Mouse (Mus musculus): ENCODE measurements at regions not wholly inside any gene's neighbourhood (a gene's known extent, or its start where the extent isn't known, plus 50 kb on each side); places are given as distances from the start of the nearest gene placed in this dataset.

GRCm38 (mm10) chr15:24275100-24275499, 1138.5 kb downstream of the Basp1 start:
- Histone ChIP-seq H3K27ac (ENCODE audit: low read length) (no peak overlapping the region), H3K9ac (ENCODE audit: low read depth, low read length) (no peak overlapping the region), H3K36me3 (ENCODE audit: control insufficient read depth, insufficient read depth, low read length) (no peaks in the 10 kb centered on the region), H3K4me3 (ENCODE audit: low read depth, low read length) (no peak overlapping the region), H3K27me3 (ENCODE audit: control insufficient read depth, insufficient read depth, low read depth, low read length) (no peaks in the 10 kb centered on the region), H3K4me2 (ENCODE audit: low read length) (no peak overlapping the region), H3K9me3 (replicated peaks; ENCODE audit: control insufficient read depth, low read length, poor library complexity, severe bottlenecking) (no peaks in the 10 kb centered on the region), H3K4me1 (ENCODE audit: control insufficient read depth, insufficient read depth, low read length) (no peaks in the 10 kb centered on the region)
- ATAC-seq, result no peak
- 67% methylated on average over 5 of the region's 5 CpGs for WGBS

- Histone ChIP-seq H3K9me3 (replicated peaks; ENCODE audit: control insufficient read depth, low read length, poor library complexity, severe bottlenecking) (no peaks in the 10 kb centered on the region), H3K27ac (ENCODE audit: low read length) (no peak overlapping the region), H3K4me2 (ENCODE audit: low read length) (no peak overlapping the region), H3K4me1 (ENCODE audit: control insufficient read depth, insufficient read depth, low read length) (no peaks in the 10 kb centered on the region), H3K9ac (ENCODE audit: low read depth, low read length) (no peak overlapping the region), H3K4me3 (ENCODE audit: low read depth, low read length) (no peak overlapping the region), H3K27me3 (ENCODE audit: control insufficient read depth, insufficient read depth, low read depth, low read length) (no peaks in the 10 kb centered on the region), H3K36me3 (ENCODE audit: control insufficient read depth, insufficient read depth, low read length) (no peaks in the 10 kb centered on the region)
- no peak for ATAC-seq
Observed at GRCm38 (mm10) chr15:24267360-24267759, 1146.2 kb downstream of the Basp1 start.
